Mouse (Mus musculus): ENCODE results near the gene Mphosph6. TPM values are rescaled to one million over a fixed set of nuclear protein-coding genes. Genes with fewer than 3 reads are reported as not detected.

Gene Mphosph6
- total RNA-seq, 2 experiments from 2014 or later: 7.5 to 7.6 TPM

GRCm38 (mm10) chr8:117771115-117771836, 30.5 kb downstream of the Mphosph6 start:
- DNase-seq: no peak

- DNase-seq: no peak
Observed at GRCm38 (mm10) chr8:117768971-117769370, 32.8 kb downstream of the Mphosph6 start.

DNA sequence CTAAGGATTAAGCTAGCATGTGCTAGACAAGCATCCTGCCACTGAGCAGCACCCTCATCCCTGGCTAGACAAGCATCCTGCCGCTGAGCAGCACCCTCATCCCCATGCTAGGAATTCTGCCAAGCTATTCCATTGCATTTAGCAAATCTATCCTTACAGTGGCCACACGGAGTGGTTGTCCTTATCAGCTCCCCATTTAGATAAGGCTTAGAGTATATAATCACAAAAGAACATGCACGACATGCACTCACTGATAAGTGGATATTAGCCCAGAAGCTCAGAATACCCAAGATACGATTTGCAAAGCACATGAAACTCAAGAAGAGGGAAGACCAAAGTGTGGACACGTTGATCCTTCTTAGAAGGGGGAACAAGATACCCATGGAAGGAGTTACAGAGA, 35.8 kb downstream of the Mphosph6 start:
- no peak for DNase-seq

- DNase-seq: no peak
Observed at GRCm38 (mm10) chr8:117764625-117765024, 37.1 kb downstream of the Mphosph6 start.

DNA sequence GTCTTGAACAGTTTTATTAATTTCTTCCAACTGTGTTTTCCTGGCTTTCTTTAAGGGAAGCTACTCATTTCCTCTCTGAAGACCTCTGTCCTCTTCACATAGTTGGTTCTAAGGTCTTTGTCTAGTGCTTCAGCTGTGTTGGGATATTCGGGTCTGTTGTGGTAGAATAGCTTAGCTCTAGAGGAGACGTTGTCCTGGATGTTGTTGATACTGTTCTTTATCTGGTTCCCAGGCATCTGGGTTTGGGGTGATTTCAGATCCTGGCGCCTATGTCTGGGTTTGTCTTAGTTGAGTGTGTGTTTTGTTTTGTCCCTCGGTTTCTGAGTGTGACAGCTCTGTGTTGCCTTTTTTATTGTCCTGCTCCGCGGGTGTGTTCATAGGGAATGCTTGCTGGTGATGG, 39.0 kb downstream of the Mphosph6 start:
- no peak for DNase-seq

GRCm38 (mm10) chr8:117757900-117758299, 43.8 kb downstream of the Mphosph6 start:
- DNase-seq: no peak

DNA sequence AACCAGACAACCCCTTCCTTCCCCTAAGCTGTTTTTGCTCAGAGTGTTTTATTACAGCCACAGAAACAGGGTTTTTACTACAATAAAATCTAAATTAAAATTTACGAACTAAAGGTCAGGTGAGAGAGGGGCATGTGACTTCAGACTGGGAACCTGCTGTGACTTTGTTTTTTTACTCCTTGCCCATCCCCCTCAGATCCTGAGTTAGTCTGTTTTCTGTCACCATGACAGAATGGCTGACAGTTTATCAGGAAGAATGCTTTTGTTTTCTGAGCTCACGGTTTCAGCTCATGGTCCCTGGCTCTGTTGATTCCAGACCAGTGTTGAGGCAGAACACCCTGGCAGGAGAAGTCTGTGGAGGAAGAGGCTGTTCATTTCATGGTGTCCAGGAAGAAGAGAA, 52.3 kb downstream of the Mphosph6 start:
- no peak for DNase-seq

GRCm38 (mm10) chr8:117747886-117748730, 53.6 kb downstream of the Mphosph6 start:
- DNase-seq: no peak

DNA sequence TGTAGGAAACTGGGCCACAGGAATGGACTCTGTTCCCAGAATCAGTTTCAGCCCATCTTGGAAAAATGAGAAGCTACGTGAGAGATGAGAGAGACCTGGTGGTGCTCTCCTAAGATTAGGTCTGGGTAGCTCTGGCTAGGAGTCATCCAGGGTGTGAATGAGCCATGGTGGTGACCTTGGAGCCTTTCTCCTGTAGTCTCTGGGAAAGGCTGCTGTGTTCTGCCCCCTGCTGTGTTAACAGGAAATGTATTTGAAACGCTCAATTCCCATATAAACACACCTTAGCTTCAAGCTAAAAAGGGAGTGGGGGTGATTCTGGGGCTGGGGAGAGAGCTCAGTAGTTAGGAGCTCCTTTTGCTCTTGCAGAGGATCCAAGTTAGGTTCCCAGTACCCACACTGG, 54.3 kb downstream of the Mphosph6 start:
- DNase-seq: no peak

DNA sequence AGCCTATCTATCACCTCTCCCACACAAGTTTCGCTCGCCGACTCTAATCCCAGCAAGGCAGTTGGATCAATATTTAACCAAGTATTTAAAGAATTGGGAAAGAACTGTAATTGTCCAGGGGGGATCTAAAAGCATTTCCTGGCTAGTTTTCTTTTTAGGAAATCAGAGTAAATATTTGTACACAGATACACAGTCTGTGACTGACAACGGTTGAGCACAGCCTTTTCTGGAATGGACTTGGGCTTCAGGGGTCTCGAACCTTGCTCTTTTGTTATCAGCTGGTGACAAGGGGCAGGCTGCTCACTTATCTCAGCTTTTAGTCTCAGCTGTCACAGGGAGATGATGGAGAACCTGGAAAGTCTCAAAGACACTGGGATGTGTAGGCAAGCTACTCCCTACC, 55.1 kb downstream of the Mphosph6 start:
- DNase-seq: no peak

GRCm38 (mm10) chr8:117742431-117743012, 59.2 kb downstream of the Mphosph6 start:
- DNase-seq: no peak

Other genes starting within 250 kb of the Mphosph6 start
- gene Sdr42e1, start 128.3 kb downstream of the Mphosph6 start, total RNA-seq (2021): 1 to 10 TPM; 2.9 to 3.9 TPM
- gene Hsd17b2, start 100.0 kb downstream of the Mphosph6 start, total RNA-seq (2021): not detected

Measured in heart, adult 18-20 months (tissue).